Comparison of ENCODE assay signal across 8 mouse cellular contexts in the genomic region with DNA sequence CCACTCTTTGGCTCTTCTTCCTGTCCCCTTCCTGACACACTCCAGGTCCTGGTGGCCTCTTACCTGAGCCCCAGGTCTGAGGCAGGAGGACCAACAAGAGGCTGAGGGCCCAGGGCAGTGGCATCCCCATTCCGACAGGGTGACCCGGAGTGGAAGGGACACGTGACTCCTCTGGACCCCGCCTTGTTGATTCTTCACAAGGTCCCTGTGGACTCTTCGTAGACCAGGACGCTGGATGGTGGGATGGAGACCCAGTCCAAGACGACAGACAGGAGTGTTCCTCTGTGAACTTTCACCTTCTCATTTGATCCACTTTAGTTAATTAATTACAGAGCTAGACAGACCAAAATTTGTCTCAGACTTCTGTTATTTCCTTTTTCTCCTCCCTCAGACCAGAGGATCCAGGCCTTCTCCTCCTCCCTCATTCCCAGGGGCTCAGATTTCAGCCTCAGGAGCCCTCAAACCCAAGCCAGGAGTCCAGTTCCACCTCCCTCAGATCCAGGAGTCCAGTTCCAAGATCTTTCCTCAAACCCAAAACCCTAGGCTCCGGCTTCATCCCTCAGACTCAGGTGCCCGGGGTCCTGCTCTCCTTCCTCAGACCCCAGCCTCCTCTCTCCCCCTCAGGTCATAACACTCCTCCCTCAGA. TPM values are rescaled to one million over a fixed set of nuclear protein-coding genes. Genes with fewer than 3 reads are reported as not detected.
DNase-seq lines count a peak whose midpoint lies in the region; ATAC-seq and TF ChIP-seq lines count a peak whose summit lies in the region.

No protein-coding gene starts in this region.

- peak overlapping the region; percentile 32 for H3K4me3 ChIP-seq in lung, embryonic 14.5 days (ENCODE audit: low read depth, low read length)
- H3K4me3 ChIP-seq in heart, embryonic 13.5 days: peak overlapping the region; percentile 43
- H3K4me3 ChIP-seq in olfactory bulb, adult 2 months (ENCODE audit: insufficient read depth, low read depth, low read length): peak overlapping the region; percentile 35
- H3K4me3 ChIP-seq in forebrain, embryonic 13.5 days: no peak overlapping the region

- H3K4me2 ChIP-seq in lung, embryonic 14.5 days: peak overlapping the region; percentile 59
- peak overlapping the region; percentile 69 for H3K4me2 ChIP-seq in heart, embryonic 13.5 days
- H3K4me2 ChIP-seq in forebrain, embryonic 13.5 days: no peak overlapping the region

- intact Hi-C loops in left cerebral cortex, postnatal 4 days (cut with DNase I): no loop called here

- H3K4me1 ChIP-seq in lung, embryonic 14.5 days (ENCODE audit: insufficient read depth): peaks cover 7% of the 10 kb centered on the region; the same call in 1 of the 2 replicates
- H3K4me1 ChIP-seq in heart, embryonic 13.5 days: peaks cover 26% of the 10 kb centered on the region
- peaks cover 6% of the 10 kb centered on the region; the same call in 1 of the 2 replicates for H3K4me1 ChIP-seq in olfactory bulb, adult 2 months (ENCODE audit: control insufficient read depth, insufficient read depth, low read length)
- H3K4me1 ChIP-seq in forebrain, embryonic 13.5 days: no peaks in the 10 kb centered on the region

- no peaks in the 10 kb centered on the region for H3K9me3 ChIP-seq in lung, embryonic 14.5 days (ENCODE audit: low read depth, low read length)
- H3K9me3 ChIP-seq in heart, embryonic 13.5 days: no peaks in the 10 kb centered on the region
- no peaks in the 10 kb centered on the region for H3K9me3 ChIP-seq in forebrain, embryonic 13.5 days (replicated peaks)

- no peak for TF ChIP-seq POLR2A in olfactory bulb, adult 2 months (IDR thresholded peaks at IDR 0.05; ENCODE audit: insufficient read depth, low read depth, low read length)

- WGBS in lung, embryonic 14.5 days: 54% methylated on average over 9 of the region's 9 CpGs
- 74% methylated on average over 9 of the region's 9 CpGs for WGBS in heart, embryonic 13.5 days
- 80% methylated on average over 9 of the region's 9 CpGs for WGBS in olfactory bulb, adult 2 months
- 83% methylated on average over 9 of the region's 9 CpGs for WGBS in forebrain, embryonic 13.5 days

- H3K27ac ChIP-seq in lung, embryonic 14.5 days (ENCODE audit: low read depth): peak overlapping the region; percentile 85
- H3K27ac ChIP-seq in heart, embryonic 13.5 days (replicated peaks): peak overlapping the region; percentile 88
- H3K27ac ChIP-seq in olfactory bulb, adult 2 months (ENCODE audit: insufficient read depth, low read depth, low read length): 0 out of 2 replicates have a peak overlapping the region, but pooled peaks have one; percentile 31
- no peak overlapping the region for H3K27ac ChIP-seq in forebrain, embryonic 13.5 days

- no peak for ATAC-seq in lung, embryonic 14.5 days (ENCODE audit: insufficient read depth)
- ATAC-seq in heart, embryonic 13.5 days (ENCODE audit: extremely low read depth, insufficient number of reproducible peaks, low FRiP score, low TSS enrichment): no peak
- ATAC-seq in forebrain, embryonic 13.5 days: no peak

- TF ChIP-seq CTCF in lung, embryonic 14.5 days (IDR thresholded peaks at IDR 0.05; ENCODE audit: low read depth): no peak
- no peak for TF ChIP-seq CTCF in olfactory bulb, adult 2 months (IDR thresholded peaks at IDR 0.05; ENCODE audit: insufficient read depth, low read depth, low read length)

- no peaks in the 10 kb centered on the region; the same call in 1 of the 2 replicates for H3K36me3 ChIP-seq in lung, embryonic 14.5 days (ENCODE audit: insufficient read depth)
- H3K36me3 ChIP-seq in heart, embryonic 13.5 days: peaks cover 9% of the 10 kb centered on the region
- H3K36me3 ChIP-seq in forebrain, embryonic 13.5 days (ENCODE audit: poor library complexity, severe bottlenecking): no peaks in the 10 kb centered on the region

- no peaks in the 10 kb centered on the region for H3K27me3 ChIP-seq in lung, embryonic 14.5 days (ENCODE audit: insufficient read depth, low read length)
- no peaks in the 10 kb centered on the region for H3K27me3 ChIP-seq in heart, embryonic 13.5 days (replicated peaks)
- no peaks in the 10 kb centered on the region for H3K27me3 ChIP-seq in forebrain, embryonic 13.5 days

- H3K9ac ChIP-seq in lung, embryonic 14.5 days: peak overlapping the region; percentile 59
- peak overlapping the region; percentile 79 for H3K9ac ChIP-seq in heart, embryonic 13.5 days
- H3K9ac ChIP-seq in forebrain, embryonic 13.5 days: no peak overlapping the region

- DNase-seq in lung, embryonic 14.5 days: no peak
- DNase-seq in lung, postnatal 14 days: no peak
- DNase-seq in kidney, postnatal 14 days: peak; percentile 53
- no peak for DNase-seq in thymus, postnatal 36 days
- no peak for DNase-seq in left cerebral cortex, postnatal 4 days

RNA-seq across cellular contexts. Expression of a gene that starts 0.6 kb away (rescaled TPM):
- polyA plus RNA-seq in lung, embryonic 14.5 days (2014; fragmentation: Nextera tagmentation; extraction: Ambion mirVana): 56.4 and 57.0 TPM in 2 replicates
- 38.0 and 38.1 TPM in 2 replicates for polyA plus RNA-seq in heart, embryonic 13.5 days (2015; fragmentation: Nextera tagmentation; extraction: Ambion mirVana)
- not detected in 2 replicates for polyA plus RNA-seq in olfactory bulb, adult 2 months (2012; ENCODE audit: insufficient read depth, insufficient read length, low replicate concordance, missing spikeins)
- total RNA-seq in left cerebral cortex, postnatal 4 days (2021): 10 to 100 TPM; 17.7 to 18.3 TPM
- polyA plus RNA-seq in forebrain, embryonic 13.5 days (2015; fragmentation: Nextera tagmentation; extraction: Ambion mirVana): 8.0 and 9.9 TPM in 2 replicates

RNA-seq across cellular contexts. Expression of a gene that starts 11.0 kb away (rescaled TPM):
- polyA plus RNA-seq in lung, embryonic 14.5 days (2014; fragmentation: Nextera tagmentation; extraction: Ambion mirVana): 344 and 360 TPM in 2 replicates
- polyA plus RNA-seq in heart, embryonic 13.5 days (2015; fragmentation: Nextera tagmentation; extraction: Ambion mirVana): 271 and 277 TPM in 2 replicates
- polyA plus RNA-seq in olfactory bulb, adult 2 months (2012; ENCODE audit: insufficient read depth, insufficient read length, low replicate concordance, missing spikeins): not detected in 2 replicates
- 10 to 100 TPM; 13.0 to 16.7 TPM for total RNA-seq in left cerebral cortex, postnatal 4 days (2021)
- 61.3 and 62.0 TPM in 2 replicates for polyA plus RNA-seq in forebrain, embryonic 13.5 days (2015; fragmentation: Nextera tagmentation; extraction: Ambion mirVana)

RNA-seq across cellular contexts. Expression of a gene that starts 21.2 kb away (rescaled TPM):
- polyA plus RNA-seq in lung, embryonic 14.5 days (2014; fragmentation: Nextera tagmentation; extraction: Ambion mirVana): 1,873 and 1,878 TPM in 2 replicates
- 982 and 1,095 TPM in 2 replicates for polyA plus RNA-seq in heart, embryonic 13.5 days (2015; fragmentation: Nextera tagmentation; extraction: Ambion mirVana)
- 657 TPM in 1 of 2 replicates, not detected in the other for polyA plus RNA-seq in olfactory bulb, adult 2 months (2012; ENCODE audit: insufficient read depth, insufficient read length, low replicate concordance, missing spikeins)
- total RNA-seq in left cerebral cortex, postnatal 4 days (2021): 100 to 1,000 TPM; 707 to 729 TPM
- polyA plus RNA-seq in forebrain, embryonic 13.5 days (2015; fragmentation: Nextera tagmentation; extraction: Ambion mirVana): 1,342 and 1,406 TPM in 2 replicates

RNA-seq across cellular contexts. Expression of a gene that starts 25.5 kb away (rescaled TPM):
- 1,527 and 1,587 TPM in 2 replicates for polyA plus RNA-seq in lung, embryonic 14.5 days (2014; fragmentation: Nextera tagmentation; extraction: Ambion mirVana)
- 688 and 785 TPM in 2 replicates for polyA plus RNA-seq in heart, embryonic 13.5 days (2015; fragmentation: Nextera tagmentation; extraction: Ambion mirVana)
- 1,205 and 1,268 TPM in 2 replicates for polyA plus RNA-seq in olfactory bulb, adult 2 months (2012; ENCODE audit: insufficient read depth, insufficient read length, low replicate concordance, missing spikeins)
- total RNA-seq in left cerebral cortex, postnatal 4 days (2021): 1,000 to 10,000 TPM in 1 of 2 experiments, 100 to 1,000 TPM in 1; 958 to 1,083 TPM
- 998 and 1,188 TPM in 2 replicates for polyA plus RNA-seq in forebrain, embryonic 13.5 days (2015; fragmentation: Nextera tagmentation; extraction: Ambion mirVana)

RNA-seq across cellular contexts. Expression of a gene that starts 33.0 kb away (rescaled TPM):
- polyA plus RNA-seq in lung, embryonic 14.5 days (2014; fragmentation: Nextera tagmentation; extraction: Ambion mirVana): 1.2 and 1.4 TPM in 2 replicates
- polyA plus RNA-seq in heart, embryonic 13.5 days (2015; fragmentation: Nextera tagmentation; extraction: Ambion mirVana): 0.17 TPM in 1 of 2 replicates, not detected in the other
- not detected in 2 replicates for polyA plus RNA-seq in olfactory bulb, adult 2 months (2012; ENCODE audit: insufficient read depth, insufficient read length, low replicate concordance, missing spikeins)
- under 1 TPM in 1 of 2 experiments, not detected in 1; 0.50 TPM for total RNA-seq in left cerebral cortex, postnatal 4 days (2021)
- polyA plus RNA-seq in forebrain, embryonic 13.5 days (2015; fragmentation: Nextera tagmentation; extraction: Ambion mirVana): 0.13 and 0.31 TPM in 2 replicates

Comparison
In these comparisons a context has a peak if more than half of its experiments do, and no peak if none do; other contexts are left out.
1. RNA of a gene that starts 11.0 kb away (polyA plus RNA-seq): 344 to 360 TPM in lung, embryonic 14.5 days, 271 to 277 TPM in heart, embryonic 13.5 days and 61.3 to 62.0 TPM in forebrain, embryonic 13.5 days; not detected in olfactory bulb, adult 2 months; every median in the first group is over 10 times any median in the second.